Mouse (Mus musculus) CH12.LX (cell line): Measurements from ENCODE around the gene Rnf43. TPM values are rescaled to one million over a fixed set of nuclear protein-coding genes. Genes with fewer than 3 reads are reported as not detected.

Source experiments
- DNase-seq: peaks from one replicate; pipeline ENCODE4 v3.0.0-alpha.2; 2013; ENCODE audit errors: extremely low read depth
- H3K27ac ChIP-seq: 2 replicates; pipeline ENCODE4 v1.5.1; 2012; ENCODE audit warnings: low read depth, mild to moderate bottlenecking, control low read depth, moderate library complexity; ENCODE audit not compliant: insufficient read depth
- H3K27me3 ChIP-seq: replicated peaks from 2 replicates; pipeline ENCODE3; 2012; ENCODE audit warnings: inconsistent platforms
- H3K36me3 ChIP-seq, 2 experiments: replicated peaks in 1 of 2; 2 replicates each; pipeline versions ENCODE3 to v1.6.1; 2012; ENCODE audit warnings: inconsistent platforms in 1 of 2, low read length in 1 of 2, mild to moderate bottlenecking in 1 of 2, mixed read lengths in 1 of 2, moderate library complexity in 1 of 2; ENCODE audit not compliant: control insufficient read depth in 1 of 2, insufficient read depth in 1 of 2
- H3K4me1 ChIP-seq, 2 experiments: 2 replicates each; pipeline ENCODE4 v1.6.1; 2012; ENCODE audit warnings: inconsistent platforms in 1 of 2, moderate library complexity in 1 of 2; ENCODE audit not compliant: insufficient read depth in 2 of 2, control insufficient read depth in 1 of 2
- H3K4me2 ChIP-seq: 2 replicates; pipeline ENCODE4 v1.6.1; 2012; ENCODE audit warnings: low read depth, mild to moderate bottlenecking, control low read depth; ENCODE audit not compliant: poor library complexity, insufficient read depth, severe bottlenecking
- H3K4me3 ChIP-seq, 3 experiments: fragments of 150-350 bp in 1 of 3; sonication (generic) in 1 of 3; replicated peaks in 1 of 3; 2 replicates each; pipeline versions ENCODE3 to v1.5.1; 2011 to 2012; ENCODE audit warnings: low read depth in 2 of 3, low read length in 2 of 3, mild to moderate bottlenecking in 2 of 3, moderate library complexity in 2 of 3, control low read depth in 1 of 3, improper control_type of control experiment in 1 of 3, inconsistent platforms in 1 of 3, mixed read lengths in 1 of 3; ENCODE audit not compliant: poor library complexity in 1 of 3
- H3K79me2 ChIP-seq: replicated peaks from 2 replicates; pipeline ENCODE4 v1.6.1; 2012; ENCODE audit warnings: mild to moderate bottlenecking, moderate library complexity; ENCODE audit not compliant: control insufficient read depth, poor library complexity, insufficient read depth, severe bottlenecking; ENCODE audit errors: extremely low read depth
- H3K9ac ChIP-seq: 2 replicates; pipeline ENCODE4 v1.6.1; 2012; ENCODE audit warnings: low read depth, mild to moderate bottlenecking, control low read depth, moderate library complexity; ENCODE audit not compliant: insufficient read depth
- H3K9me3 ChIP-seq: replicated peaks from 2 replicates; pipeline ENCODE3; 2012; ENCODE audit warnings: low read length, inconsistent platforms, mixed read lengths
- BHLHE40 ChIP-seq: IDR thresholded peaks from 2 replicates; pipeline ENCODE4 v1.6.1; 2011; ENCODE audit warnings: mild to moderate bottlenecking, low read depth, low read length, improper control_type of control experiment
- CHD1 ChIP-seq: IDR thresholded peaks from 2 replicates; pipeline ENCODE4 v1.6.1; 2012; ENCODE audit warnings: low read depth, low read length, improper control_type of control experiment, inconsistent platforms
- CHD2 ChIP-seq: IDR thresholded peaks from 2 replicates; pipeline ENCODE4 v1.6.1; 2011; ENCODE audit warnings: low read length, improper control_type of control experiment
- CTCF ChIP-seq, 2 experiments: IDR thresholded peaks in 1 of 2; conservative IDR thresholded peaks in 1 of 2; 2 replicates each; pipeline ENCODE4 v1.5.1; 2011 to 2012; ENCODE audit warnings: low read depth in 2 of 2, low read length in 2 of 2, improper control_type of control experiment in 1 of 2, inconsistent platforms in 1 of 2, mild to moderate bottlenecking in 1 of 2, moderate library complexity in 1 of 2
- E2F4 ChIP-seq: IDR thresholded peaks from 2 replicates; pipeline ENCODE4 v1.6.1; 2011; ENCODE audit warnings: low read depth, low read length, improper control_type of control experiment; ENCODE audit not compliant: insufficient replicate concordance
- ELF1 ChIP-seq: IDR thresholded peaks from 2 replicates; pipeline ENCODE4 v1.6.1; 2014; ENCODE audit warnings: low read depth, mild to moderate bottlenecking, inconsistent platforms, low read length, improper control_type of control experiment
- EP300 ChIP-seq: IDR thresholded peaks from 2 replicates; pipeline ENCODE4 v1.6.1; 2011; ENCODE audit warnings: low read length, improper control_type of control experiment
- ETS1 ChIP-seq: conservative IDR thresholded peaks from 2 replicates; pipeline ENCODE4 v1.6.1; 2012; ENCODE audit warnings: low read depth, mild to moderate bottlenecking, inconsistent platforms, low read length, improper control_type of control experiment, moderate library complexity
- GABPA ChIP-seq: IDR thresholded peaks from 2 replicates; pipeline ENCODE4 v1.6.1; 2012; ENCODE audit warnings: low read depth, low read length, improper control_type of control experiment, inconsistent platforms; ENCODE audit not compliant: insufficient replicate concordance
- HCFC1 ChIP-seq: IDR thresholded peaks from 2 replicates; pipeline ENCODE4 v1.6.1; 2012; ENCODE audit warnings: low read depth, mild to moderate bottlenecking, inconsistent platforms, low read length, improper control_type of control experiment
- IRF4 ChIP-seq: IDR thresholded peaks from 2 replicates; pipeline ENCODE4 v1.6.1; 2014; ENCODE audit warnings: low read depth, mild to moderate bottlenecking, inconsistent platforms, low read length, improper control_type of control experiment
- JUN ChIP-seq: IDR thresholded peaks from 2 replicates; pipeline ENCODE4 v1.6.1; 2011; ENCODE audit warnings: low read depth, mild to moderate bottlenecking, low read length, improper control_type of control experiment, moderate library complexity; ENCODE audit not compliant: insufficient read depth
- JUND ChIP-seq: conservative IDR thresholded peaks from 2 replicates; pipeline ENCODE4 v1.6.1; 2011; ENCODE audit warnings: low read depth, low read length, improper control_type of control experiment
- KAT2A ChIP-seq: IDR thresholded peaks from 2 replicates; pipeline ENCODE4 v1.6.1; 2012; ENCODE audit warnings: low read length, improper control_type of control experiment, inconsistent platforms; ENCODE audit not compliant: insufficient replicate concordance
- MAFK ChIP-seq: IDR thresholded peaks from 2 replicates; pipeline ENCODE4 v1.6.1; 2011; ENCODE audit warnings: low read length, improper control_type of control experiment; ENCODE audit not compliant: insufficient replicate concordance
- MAX ChIP-seq: IDR thresholded peaks from 2 replicates; pipeline ENCODE4 v1.6.1; 2011; ENCODE audit warnings: low read length, improper control_type of control experiment
- MAZ ChIP-seq: IDR thresholded peaks from 2 replicates; pipeline ENCODE4 v1.6.1; 2012; ENCODE audit warnings: low read depth, mild to moderate bottlenecking, inconsistent platforms, low read length, improper control_type of control experiment, moderate library complexity
- MEF2A ChIP-seq: IDR thresholded peaks from 2 replicates; pipeline ENCODE4 v1.6.1; 2014; ENCODE audit warnings: low read depth, mild to moderate bottlenecking, inconsistent platforms, low read length, improper control_type of control experiment, borderline replicate concordance
- MXI1 ChIP-seq: IDR thresholded peaks from 2 replicates; pipeline ENCODE4 v1.6.1; 2011; ENCODE audit warnings: mild to moderate bottlenecking, low read depth, low read length, improper control_type of control experiment
- MYC ChIP-seq: IDR thresholded peaks from 2 replicates; pipeline ENCODE4 v1.6.1; 2011; ENCODE audit warnings: low read depth, mild to moderate bottlenecking, improper control_type of control experiment, low read length
- NELFE ChIP-seq: IDR thresholded peaks from 2 replicates; pipeline ENCODE4 v1.6.1; 2011; ENCODE audit warnings: low read depth, low read length, improper control_type of control experiment
- NRF1 ChIP-seq: IDR thresholded peaks from 2 replicates; pipeline ENCODE4 v1.6.1; 2014; ENCODE audit warnings: low read depth, mild to moderate bottlenecking, inconsistent platforms, low read length, improper control_type of control experiment, moderate library complexity
- PAX5 ChIP-seq: IDR thresholded peaks from 2 replicates; pipeline ENCODE4 v1.6.1; 2012; ENCODE audit warnings: low read length, inconsistent platforms, mixed read lengths
- POLR2A ChIP-seq: IDR thresholded peaks from 2 replicates; pipeline ENCODE4 v1.6.1; 2011; ENCODE audit warnings: low read depth, mild to moderate bottlenecking, improper control_type of control experiment, low read length
- POLR2AphosphoS2 ChIP-seq: IDR thresholded peaks from 2 replicates; pipeline ENCODE4 v1.6.1; 2011; ENCODE audit warnings: low read depth, low read length, improper control_type of control experiment
- RAD21 ChIP-seq: IDR thresholded peaks from 2 replicates; pipeline ENCODE4 v1.6.1; 2011; ENCODE audit warnings: low read depth, mild to moderate bottlenecking, low read length, improper control_type of control experiment, moderate library complexity
- RCOR1 ChIP-seq: conservative IDR thresholded peaks from 2 replicates; pipeline ENCODE4 v1.6.1; 2012; ENCODE audit warnings: low read depth, mild to moderate bottlenecking, inconsistent platforms, low read length, improper control_type of control experiment
- SIN3A ChIP-seq: IDR thresholded peaks from 2 replicates; pipeline ENCODE4 v1.6.1; 2012; ENCODE audit warnings: low read length, improper control_type of control experiment, inconsistent platforms
- SMC3 ChIP-seq: IDR thresholded peaks from 2 replicates; pipeline ENCODE4 v1.6.1; 2011; ENCODE audit warnings: low read depth, low read length, improper control_type of control experiment
- TBP ChIP-seq: conservative IDR thresholded peaks from 2 replicates; pipeline ENCODE4 v1.6.1; 2011; ENCODE audit warnings: low read depth, low read length, improper control_type of control experiment
- TCF12 ChIP-seq: IDR thresholded peaks from 2 replicates; pipeline ENCODE4 v1.6.1; 2014; ENCODE audit warnings: low read depth, mild to moderate bottlenecking, inconsistent platforms, low read length, improper control_type of control experiment
- UBTF ChIP-seq: IDR thresholded peaks from 2 replicates; pipeline ENCODE4 v1.6.1; 2012; ENCODE audit warnings: low read depth, mild to moderate bottlenecking, inconsistent platforms, low read length, improper control_type of control experiment, moderate library complexity
- USF1 ChIP-seq: IDR thresholded peaks from 2 replicates; pipeline ENCODE4 v1.6.1; 2014; ENCODE audit warnings: low read depth, mild to moderate bottlenecking, inconsistent platforms, low read length, improper control_type of control experiment
- USF2 ChIP-seq: conservative IDR thresholded peaks from 2 replicates; pipeline ENCODE4 v1.6.1; 2011; ENCODE audit warnings: low read depth, low read length, improper control_type of control experiment
- ZC3H11A ChIP-seq: IDR thresholded peaks from 2 replicates; pipeline ENCODE4 v1.6.1; 2012; ENCODE audit warnings: low read depth, mild to moderate bottlenecking, inconsistent platforms, low read length, improper control_type of control experiment
- ZKSCAN1 ChIP-seq: IDR thresholded peaks from 2 replicates; pipeline ENCODE4 v1.6.1; 2012; ENCODE audit warnings: low read depth, inconsistent platforms, low read length, improper control_type of control experiment, borderline replicate concordance
- ZMIZ1 ChIP-seq: IDR thresholded peaks from 2 replicates; pipeline ENCODE4 v1.6.1; 2012; ENCODE audit warnings: low read depth, mild to moderate bottlenecking, inconsistent platforms, low read length, improper control_type of control experiment
- ZNF384 ChIP-seq: IDR thresholded peaks from 2 replicates; pipeline ENCODE4 v1.6.1; 2012; ENCODE audit warnings: low read depth, low read length, improper control_type of control experiment, inconsistent platforms
- dilution Hi-C: fragments of 300-500 bp; cut with MboI; formaldehyde crosslinking; loops from 2 replicates; pipeline ENCODE4 v1.14.3; 2020; ENCODE audit warnings: low sequenced_read_pairs; ENCODE audit not compliant: extremely low pct_unique_long_range_greater_than_20kb, extremely low pct_ligation_motif_present
- in situ Hi-C: fragments of 300-500 bp; cut with MboI; formaldehyde crosslinking; loops from 3 replicates; pipeline ENCODE4 v1.14.3; 2019; ENCODE audit warnings: low sequenced_read_pairs, low pct_ligation_motif_present, low pct_unique_long_range_greater_than_20kb, mixed read lengths
- polyA plus RNA-seq: library from polyadenylated mRNA; unstranded; fragments of >175 nt; gene quantifications from 2 replicates; pipeline ENCODE4 v1.2.1, GENCODE M21; 2012; ENCODE audit warnings: low read depth; ENCODE audit not compliant: insufficient read length
- total RNA-seq, 2 experiments: library from RNA; depleted of rRNA; stranded (reverse); fragments of 300-350 nt in 1 of 2; fragments of >200 nt in 1 of 2; gene quantifications; 2 replicates each; pipeline ENCODE4 v1.2.3; 2012 to 2014

Rnf43 gene
- 23.8 and 27.7 TPM in 2 replicates for total RNA-seq (2012; rRNA removed)
- 10.7 and 12.2 TPM in 2 replicates for total RNA-seq (2014; rRNA removed)
- 26.3 and 27.8 TPM in 2 replicates for polyA plus RNA-seq

DNA sequence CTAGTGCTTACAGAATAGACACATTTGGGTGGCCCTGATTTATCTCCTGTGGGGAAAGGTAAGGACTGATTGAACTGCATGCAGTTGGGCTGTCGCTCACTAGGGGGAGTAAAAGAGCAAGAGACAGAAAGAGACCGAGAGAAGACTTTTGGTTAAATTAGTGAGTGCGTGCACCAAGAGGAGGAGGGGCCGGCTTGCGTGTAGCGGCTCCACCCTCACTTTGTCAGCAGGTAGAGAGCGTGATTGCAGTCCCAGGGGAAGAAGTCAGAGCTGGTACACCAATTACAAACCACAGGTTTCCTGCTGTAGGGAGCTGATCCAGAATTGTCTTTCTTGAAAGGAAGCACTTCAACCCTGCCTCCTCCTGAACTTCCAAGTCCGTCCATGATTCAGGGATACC lies at the start of gene Rnf43:
Rnf43 (plus strand) TSS at position 316 of the 400 bp plus-strand sequence.
- in situ Hi-C loops = loop anchor here (5.0 kb wide), 1 partner anchor 90 kb away; no protein-coding TSS in a partner anchor
- H3K27ac ChIP-seq = peak within 1 kb of the TSS; percentile 55
- no peaks in the 10 kb centered on the region for H3K9me3 ChIP-seq
- H3K4me3 ChIP-seq = peak within 1 kb of the TSS; percentile 60 to 87 (median 80)
- dilution Hi-C loops = no loop called here
- H3K4me1 ChIP-seq = peaks cover 0 to 6% of the 10 kb centered on the region in 2 experiments; a peak in 2 of 4 replicates
- peak; percentile 99 for DNase-seq
- peaks cover 45% of the 10 kb centered on the region for H3K79me2 ChIP-seq
- no peaks in the 10 kb centered on the region for H3K36me3 ChIP-seq
- peak within 1 kb of the TSS; percentile 91 for H3K4me2 ChIP-seq
- H3K27me3 ChIP-seq = no peaks in the 10 kb centered on the region
- TF ChIP-seq CTCF (conservative IDR thresholded peaks at IDR 0.05 in 1 of 2, IDR thresholded peaks at IDR 0.05 in 1 of 2; ENCODE audit: low read depth in 2 of 2, low read length in 2 of 2) = peak; percentile 89 to 99
- TF ChIP-seq MXI1 = peak; percentile 92
- peak; percentile 75; the same call in 1 of the 2 replicates for TF ChIP-seq RCOR1
- no peak for TF ChIP-seq GABPA
- peak; percentile 88 for TF ChIP-seq MEF2A
- TF ChIP-seq EP300 = peak; percentile 78
- TF ChIP-seq ZNF384 = peak; percentile 27; the same call in 1 of the 2 replicates
- peak; percentile 75 for TF ChIP-seq ETS1
- no peak for TF ChIP-seq CHD1
- TF ChIP-seq ZC3H11A = peak; percentile 97
- peak; percentile 92 for TF ChIP-seq MAZ
- peak; percentile 84 for TF ChIP-seq TBP
- no peak for TF ChIP-seq ZKSCAN1
- TF ChIP-seq KAT2A = peak; percentile 58; the same call in 1 of the 2 replicates
- TF ChIP-seq NRF1 = peak; percentile 44
- peak; percentile 97 for TF ChIP-seq MYC
- TF ChIP-seq BHLHE40 = peak; percentile 83
- no peak for TF ChIP-seq ZMIZ1
- no peak for TF ChIP-seq MAFK
- TF ChIP-seq JUN = peak; percentile 39; the same call in 1 of the 2 replicates
- peak; percentile 77 for TF ChIP-seq CHD2
- TF ChIP-seq RAD21 = peak; percentile 100
- TF ChIP-seq ELF1 = peak; percentile 63
- TF ChIP-seq TCF12 = peak; percentile 82
- TF ChIP-seq SMC3 = peak; percentile 99
- TF ChIP-seq NELFE = peak; percentile 60; the same call in 1 of the 2 replicates
- TF ChIP-seq IRF4 = peak; percentile 88
- TF ChIP-seq POLR2AphosphoS2 = peak; percentile 53; the same call in 1 of the 2 replicates
- peak; percentile 93 for TF ChIP-seq SIN3A
- TF ChIP-seq MAX = peak; percentile 90
- TF ChIP-seq POLR2A = peak; percentile 82
- TF ChIP-seq USF1 = no peak
- TF ChIP-seq E2F4 = 0 out of 2 replicates have a peak, but pooled peaks have one; percentile 70
- peak; percentile 71; the same call in 1 of the 2 replicates for TF ChIP-seq JUND
- peak; percentile 58 for TF ChIP-seq HCFC1
- no peak for TF ChIP-seq PAX5
- no peak; the same call in 1 of the 2 replicates for TF ChIP-seq UBTF
- no peak for TF ChIP-seq USF2
- peak within 1 kb of the TSS; percentile 76 for H3K9ac ChIP-seq
